Mouse (Mus musculus) neural tube, embryonic 12.5 days (tissue): ENCODE data around the gene Edem3. TPM values are rescaled to one million over a fixed set of nuclear protein-coding genes. Genes with fewer than 3 reads are reported as not detected.

Source experiments
- ATAC-seq: fragments of 200-750 bp; cut with Nextera tagmentation; 2 replicates; pipeline ENCODE4 v1.8.0; 2017; ENCODE audit warnings: low read depth, mild to moderate bottlenecking, moderate TSS enrichment, moderate library complexity; ENCODE audit not compliant: low FRiP score
- H3K27ac ChIP-seq: fragments of 300-500 bp; sonication (generic); 2 replicates; pipeline ENCODE4 v1.5.1; 2016
- H3K27me3 ChIP-seq: fragments of 300-500 bp; sonication (generic); replicated peaks from 2 replicates; pipeline ENCODE4 v1.6.1; 2016; ENCODE audit warnings: mild to moderate bottlenecking
- H3K36me3 ChIP-seq: fragments of 300-500 bp; sonication (generic); 2 replicates; pipeline ENCODE4 v1.6.1; 2016; ENCODE audit warnings: mild to moderate bottlenecking
- H3K4me1 ChIP-seq: fragments of 300-500 bp; sonication (generic); 2 replicates; pipeline ENCODE4 v1.6.1; 2016
- H3K4me2 ChIP-seq: fragments of 300-500 bp; sonication (generic); replicated peaks from 2 replicates; pipeline ENCODE4 v1.6.1; 2016; ENCODE audit warnings: mild to moderate bottlenecking
- H3K4me3 ChIP-seq: fragments of 300-500 bp; sonication (generic); 2 replicates; pipeline ENCODE4 v1.5.1; 2016
- H3K9ac ChIP-seq: fragments of 300-500 bp; sonication (generic); 2 replicates; pipeline ENCODE4 v1.6.1; 2016; ENCODE audit warnings: mild to moderate bottlenecking
- H3K9me3 ChIP-seq: fragments of 300-500 bp; sonication (generic); 2 replicates; pipeline ENCODE4 v1.6.1; 2016; ENCODE audit warnings: mild to moderate bottlenecking
- WGBS: fragments of 180-500 bp; shearing (Covaris S2); methylation state at CpG from one replicate; pipeline ENCODE4 v1.1.7; 2016; 5-methylcytosine and 5-hydroxymethylcytosine counted together
- polyA plus RNA-seq: library from polyadenylated mRNA; unstranded; fragments of >200 nt; fragmentation: Nextera tagmentation; extraction: Ambion mirVana; gene quantifications from 2 replicates; pipeline ENCODE4 v1.2.1, GENCODE M21; 2016

Gene Edem3
- polyA plus RNA-seq, 1 experiment from 2014 or later: 26.2 TPM

- 91% methylated on average over 1 of the region's 1 CpGs for WGBS
- H3K9ac ChIP-seq: no peak overlapping the region
- no peak for ATAC-seq
Observed at GRCm38 (mm10) chr1:151858474-151858873, 103.3 kb downstream of the Edem3 start.

GRCm38 (mm10) chr1:151861334-151861995, 106.3 kb downstream of the Edem3 start:
- no peak for ATAC-seq
- 66% methylated on average over 20 of the region's 20 CpGs for whole genome bisulfite sequencing
- H3K9me3 ChIP-seq: no peaks in the 10 kb centered on the region

More at GRCm38 (mm10) chr1:151858474-151858873, 103.3 kb downstream of the Edem3 start:
- Histone ChIP-seq H3K9me3 (no peaks in the 10 kb centered on the region), H3K4me3 (no peak overlapping the region), H3K4me2 (no peak overlapping the region), H3K27ac (no peak overlapping the region), H3K27me3 (no peaks in the 10 kb centered on the region), H3K4me1 (no peaks in the 10 kb centered on the region), H3K36me3 (no peaks in the 10 kb centered on the region)

GRCm38 (mm10) chr1:151862109-151862508, 106.9 kb downstream of the Edem3 start:
- no peak overlapping the region for H3K4me3 ChIP-seq
- H3K9me3 ChIP-seq: no peaks in the 10 kb centered on the region
- WGBS: 94% methylated on average over 8 of the region's 8 CpGs
- no peaks in the 10 kb centered on the region for H3K36me3 ChIP-seq
- no peak overlapping the region for H3K9ac ChIP-seq
- no peaks in the 10 kb centered on the region for H3K27me3 ChIP-seq
- no peak for ATAC-seq
- H3K4me1 ChIP-seq: no peaks in the 10 kb centered on the region
- no peak overlapping the region for H3K4me2 ChIP-seq
- no peak overlapping the region for H3K27ac ChIP-seq

More at GRCm38 (mm10) chr1:151861334-151861995, 106.3 kb downstream of the Edem3 start:
- no peaks in the 10 kb centered on the region for H3K27me3 ChIP-seq
- H3K4me1 ChIP-seq: no peaks in the 10 kb centered on the region
- no peak overlapping the region for H3K4me3 ChIP-seq
- H3K36me3 ChIP-seq: no peaks in the 10 kb centered on the region
- no peak overlapping the region for H3K4me2 ChIP-seq
- H3K9ac ChIP-seq: no peak overlapping the region
- no peak overlapping the region for H3K27ac ChIP-seq

- Histone ChIP-seq H3K9me3 (no peaks in the 10 kb centered on the region), H3K4me1 (no peaks in the 10 kb centered on the region), H3K27me3 (no peaks in the 10 kb centered on the region), H3K27ac (no peak overlapping the region), H3K36me3 (no peaks in the 10 kb centered on the region), H3K4me2 (no peak overlapping the region), H3K4me3 (no peak overlapping the region), H3K9ac (no peak overlapping the region)
- 87% methylated on average over 17 of the region's 17 CpGs for WGBS
- ATAC-seq: no peak
Observed at GRCm38 (mm10) chr1:151863135-151863796, 108.1 kb downstream of the Edem3 start.

- Histone ChIP-seq H3K27ac (no peak overlapping the region), H3K36me3 (no peaks in the 10 kb centered on the region), H3K4me3 (no peak overlapping the region), H3K4me2 (no peak overlapping the region), H3K9me3 (no peaks in the 10 kb centered on the region), H3K9ac (no peak overlapping the region), H3K4me1 (no peaks in the 10 kb centered on the region), H3K27me3 (no peaks in the 10 kb centered on the region)
- 89% methylated on average over 12 of the region's 12 CpGs for WGBS
- ATAC-seq: no peak
Observed at GRCm38 (mm10) chr1:151863797-151864147, 108.6 kb downstream of the Edem3 start.

GRCm38 (mm10) chr1:151864326-151864725, 109.2 kb downstream of the Edem3 start:
- Histone ChIP-seq H3K27ac (no peak overlapping the region), H3K4me1 (no peaks in the 10 kb centered on the region), H3K27me3 (no peaks in the 10 kb centered on the region), H3K4me3 (no peak overlapping the region), H3K36me3 (no peaks in the 10 kb centered on the region), H3K9ac (no peak overlapping the region), H3K4me2 (no peak overlapping the region), H3K9me3 (no peaks in the 10 kb centered on the region)
- ATAC-seq: no peak
- 94% methylated on average over 6 of the region's 6 CpGs for WGBS

Other genes with a start within 250 kb of the Edem3 start
- 3.8 and 4.7 TPM in 2 replicates for gene Fam129a, start 184.2 kb upstream of the Edem3 start, polyA plus RNA-seq